Mouse (Mus musculus) kidney, postnatal 0 days (tissue): ENCODE measurements around the gene Stra8. TPM values are rescaled to one million over a fixed set of nuclear protein-coding genes. Genes with fewer than 3 reads are reported as not detected.

Experiments used
- ATAC-seq: fragments of 200-750 bp; cut with Nextera tagmentation; replicated peaks from 2 replicates; pipeline ENCODE4 v1.8.0; 2017; ENCODE audit warnings: low read depth, moderate number of reproducible peaks, moderate TSS enrichment, moderate library complexity; ENCODE audit not compliant: low FRiP score
- DNase-seq: peaks from one replicate; pipeline ENCODE4 v3.0.0-alpha.2; 2016; ENCODE audit warnings: low spot score
- H3K27ac ChIP-seq: fragments of 300-500 bp; sonication (generic); 2 replicates; pipeline ENCODE4 v1.5.1; 2014; ENCODE audit warnings: mild to moderate bottlenecking
- H3K27me3 ChIP-seq: fragments of 300-500 bp; sonication (generic); 2 replicates; pipeline ENCODE4 v1.6.1; 2014; ENCODE audit warnings: low read length, mixed read lengths; ENCODE audit not compliant: insufficient read depth
- H3K36me3 ChIP-seq: fragments of 300-500 bp; sonication (generic); 2 replicates; pipeline ENCODE4 v1.6.1; 2014; ENCODE audit warnings: low read length, mixed read lengths; ENCODE audit not compliant: insufficient read depth
- H3K4me1 ChIP-seq: fragments of 300-500 bp; sonication (generic); replicated peaks from 2 replicates; pipeline ENCODE4 v1.6.1; 2014; ENCODE audit warnings: antibody characterized with exemption, low read length, mixed read lengths; ENCODE audit not compliant: insufficient read depth
- H3K4me2 ChIP-seq: fragments of 300-500 bp; sonication (generic); 2 replicates; pipeline ENCODE4 v1.6.1; 2014; ENCODE audit warnings: mild to moderate bottlenecking, low read length, moderate library complexity, mixed read lengths
- H3K4me3 ChIP-seq: fragments of 300-500 bp; sonication (generic); replicated peaks from 2 replicates; pipeline ENCODE4 v1.5.1; 2014; ENCODE audit warnings: low read depth, low read length
- H3K9ac ChIP-seq: fragments of 300-500 bp; sonication (generic); 2 replicates; pipeline ENCODE4 v1.6.1; 2014; ENCODE audit warnings: low read depth, low read length
- H3K9me3 ChIP-seq: fragments of 300-500 bp; sonication (generic); replicated peaks from 2 replicates; pipeline ENCODE4 v1.6.1; 2016; ENCODE audit warnings: low read length, inconsistent platforms, mixed read lengths
- CTCF ChIP-seq: IDR thresholded peaks from 2 replicates; pipeline ENCODE4 v1.5.1; 2016; ENCODE audit warnings: antibody characterized with exemption, low read depth, mild to moderate bottlenecking, moderate library complexity
- WGBS: fragments of 180-500 bp; shearing (Covaris S2); extraction: QIAGEN DNeasy Blood & Tissue Kit; methylation state at CpG from one replicate; pipeline ENCODE4 v1.1.7; 2014; 5-methylcytosine and 5-hydroxymethylcytosine counted together
- polyA plus RNA-seq: library from polyadenylated mRNA; unstranded; fragments of >200 nt; fragmentation: Nextera tagmentation; extraction: Ambion mirVana; gene quantifications from 2 replicates; pipeline ENCODE4 v1.2.1, GENCODE M21; 2015

The Stra8 gene
- polyA plus RNA-seq, 1 experiment from 2014 or later = not detected

- H3K36me3 ChIP-seq = peaks cover 42% of the 10 kb centered on the region; the same call in 1 of the 2 replicates
- no peak overlapping the region for H3K27ac ChIP-seq
- no peak overlapping the region for H3K4me2 ChIP-seq
These were observed 35.2 kb upstream of the Stra8 start for GRCm38 (mm10) chr6:34884724-34885123.

GRCm38 (mm10) chr6:34887131-34887850 lies 32.7 kb upstream of the Stra8 start:
- no peak for TF ChIP-seq CTCF
- no peak overlapping the region for H3K4me3 ChIP-seq
- no peak for DNase-seq
- no peak overlapping the region for H3K27ac ChIP-seq
- H3K9ac ChIP-seq = no peak overlapping the region
- no peaks in the 10 kb centered on the region for H3K4me1 ChIP-seq
- H3K27me3 ChIP-seq = no peaks in the 10 kb centered on the region
- H3K36me3 ChIP-seq = peaks cover 28% of the 10 kb centered on the region
- no peak for ATAC-seq
- H3K4me2 ChIP-seq = no peak overlapping the region
- 68% methylated on average over 6 of the region's 6 CpGs for WGBS
- no peaks in the 10 kb centered on the region for H3K9me3 ChIP-seq

More at GRCm38 (mm10) chr6:34884724-34885123, 35.2 kb upstream of the Stra8 start:
- Histone ChIP-seq H3K9me3 (no peaks in the 10 kb centered on the region), H3K4me3 (no peak overlapping the region), H3K27me3 (no peaks in the 10 kb centered on the region), H3K4me1 (no peaks in the 10 kb centered on the region), H3K9ac (no peak overlapping the region)
- ATAC-seq (no peak), DNase-seq (no peak)
- no peak for TF ChIP-seq CTCF
- 83% methylated on average over 7 of the region's 7 CpGs for WGBS

- peaks cover 32% of the 10 kb centered on the region for H3K36me3 ChIP-seq
- TF ChIP-seq CTCF = no peak
- whole genome bisulfite sequencing = 35% methylated on average over 4 of the region's 4 CpGs
These were observed 30.8 kb upstream of the Stra8 start for GRCm38 (mm10) chr6:34889185-34889584.

GRCm38 (mm10) chr6:34895569-34895968 lies 24.4 kb upstream of the Stra8 start:
- Histone ChIP-seq H3K27ac (no peak overlapping the region), H3K4me2 (no peak overlapping the region), H3K36me3 (peaks cover 42% of the 10 kb centered on the region), H3K4me3 (no peak overlapping the region), H3K9ac (no peak overlapping the region), H3K9me3 (no peaks in the 10 kb centered on the region), H3K27me3 (no peaks in the 10 kb centered on the region), H3K4me1 (no peaks in the 10 kb centered on the region)
- DNase-seq = no peak
- no peak for ATAC-seq
- TF ChIP-seq CTCF = no peak
- whole genome bisulfite sequencing = 89% methylated on average over 7 of the region's 7 CpGs

More at GRCm38 (mm10) chr6:34889185-34889584, 30.8 kb upstream of the Stra8 start:
- Histone ChIP-seq H3K4me1 (no peaks in the 10 kb centered on the region), H3K27ac (no peak overlapping the region), H3K4me3 (no peak overlapping the region), H3K9me3 (no peaks in the 10 kb centered on the region), H3K27me3 (no peaks in the 10 kb centered on the region), H3K9ac (no peak overlapping the region), H3K4me2 (no peak overlapping the region)
- peak; percentile 67 for ATAC-seq
- DNase-seq = peak; percentile 70

- Histone ChIP-seq H3K9me3 (no peaks in the 10 kb centered on the region), H3K36me3 (peaks cover 48% of the 10 kb centered on the region), H3K9ac (no peak overlapping the region), H3K27ac (no peak overlapping the region), H3K27me3 (no peaks in the 10 kb centered on the region), H3K4me2 (no peak overlapping the region), H3K4me3 (no peak overlapping the region), H3K4me1 (no peaks in the 10 kb centered on the region)
- no peak for ATAC-seq
- WGBS = 73% methylated on average over 14 of the region's 16 CpGs
- no peak for TF ChIP-seq CTCF
- no peak for DNase-seq
These were observed 23.7 kb upstream of the Stra8 start for GRCm38 (mm10) chr6:34896168-34896780.

- Histone ChIP-seq H3K4me1 (no peaks in the 10 kb centered on the region), H3K9ac (no peak overlapping the region), H3K4me2 (no peak overlapping the region), H3K9me3 (no peaks in the 10 kb centered on the region), H3K27ac (no peak overlapping the region), H3K4me3 (no peak overlapping the region), H3K27me3 (no peaks in the 10 kb centered on the region), H3K36me3 (peaks cover 50% of the 10 kb centered on the region)
- no peak for TF ChIP-seq CTCF
- 92% methylated on average over 2 of the region's 2 CpGs for WGBS
- ATAC-seq (peak; percentile 55; the same call in 1 of the 2 replicates), DNase-seq (no peak)
These were observed 20.8 kb upstream of the Stra8 start for GRCm38 (mm10) chr6:34899127-34899526.
